Mouse (Mus musculus) embryonic fibroblast, embryonic 13.5 days (primary cell): ENCODE measurements around the gene Nrg4. TPM values are rescaled to one million over a fixed set of nuclear protein-coding genes. Genes with fewer than 3 reads are reported as not detected.
A peak's percentile ranks its signal among the peaks of the same experiment; 100 is the strongest.

Experiments
- H3K27ac ChIP-seq: 2 replicates; pipeline ENCODE4 v1.5.1; 2012; ENCODE audit warnings: low read length, control low read depth, inconsistent platforms; ENCODE audit not compliant: insufficient read depth
- H3K4me1 ChIP-seq: 2 replicates; pipeline ENCODE4 v1.6.1; 2011; ENCODE audit warnings: low read length; ENCODE audit not compliant: control insufficient read depth, insufficient read depth
- H3K4me3 ChIP-seq: 2 replicates; pipeline ENCODE4 v1.5.1; 2011; ENCODE audit warnings: mild to moderate bottlenecking, control low read depth, low read length; ENCODE audit not compliant: insufficient read depth
- CTCF ChIP-seq: IDR thresholded peaks from 2 replicates; pipeline ENCODE4 v1.5.1; 2011; ENCODE audit warnings: mild to moderate bottlenecking, control low read depth, low read length, moderate library complexity, borderline replicate concordance; ENCODE audit not compliant: insufficient read depth
- POLR2A ChIP-seq: IDR thresholded peaks from 2 replicates; pipeline ENCODE4 v1.6.1; 2011; ENCODE audit warnings: low read depth, mild to moderate bottlenecking, control low read depth, low read length, moderate library complexity
- polyA plus RNA-seq: library from polyadenylated mRNA; stranded (reverse); fragments of >200 nt; gene quantifications from 2 replicates; pipeline ENCODE4 v1.2.4, GENCODE M21; 2011; ENCODE audit warnings: low read depth; ENCODE audit not compliant: missing spikeins, insufficient read length

Nrg4 gene
- polyA plus RNA-seq, 1 experiment: not detected

DNA sequence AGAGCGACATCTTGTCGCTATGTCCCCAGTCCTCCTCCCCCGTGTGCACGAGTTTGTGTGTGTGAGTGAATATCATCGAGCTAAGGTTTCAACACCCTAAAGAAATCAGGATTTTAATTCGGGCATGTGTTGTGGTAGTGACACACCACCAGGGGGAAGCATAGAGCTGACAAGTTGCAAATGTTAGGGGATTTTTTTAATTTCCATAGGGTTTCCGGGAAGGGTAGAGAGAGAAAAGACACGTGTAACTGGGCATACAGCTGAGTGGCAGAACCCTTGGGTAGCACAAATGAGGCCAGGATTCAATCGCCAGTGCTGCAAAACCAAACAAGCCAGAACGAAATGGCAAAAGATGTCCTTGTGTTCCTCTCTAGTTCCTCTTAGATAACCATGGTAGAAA, 2.1 kb downstream of the Nrg4 start:
- Histone ChIP-seq H3K4me3 (no peak overlapping the region), H3K4me1 (no peaks in the 10 kb centered on the region; the same call in 1 of the 2 replicates), H3K27ac (no peak overlapping the region)
- TF ChIP-seq CTCF (no peak), POLR2A (no peak)

DNA sequence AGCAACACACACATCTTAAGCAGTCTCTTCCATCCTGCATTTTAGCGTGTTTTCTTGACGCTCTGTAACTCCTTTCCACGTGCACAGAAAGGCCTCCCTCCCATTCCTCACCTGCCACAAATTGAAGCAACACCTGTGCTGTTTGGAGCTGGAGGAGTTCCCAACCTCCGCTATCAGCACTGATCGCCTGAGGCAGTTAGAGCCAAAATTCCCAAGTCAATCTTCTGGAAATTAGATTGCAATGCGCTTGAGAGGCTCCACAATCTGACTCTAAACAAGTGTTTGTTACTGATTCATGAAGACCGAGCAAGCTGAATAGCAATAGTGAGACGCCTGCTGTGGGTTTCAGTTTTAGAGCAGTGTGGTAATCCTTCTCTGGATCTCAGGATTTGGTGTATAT, 2.6 kb downstream of the Nrg4 start:
- Histone ChIP-seq H3K4me1 (no peaks in the 10 kb centered on the region; the same call in 1 of the 2 replicates), H3K4me3 (no peak overlapping the region), H3K27ac (no peak overlapping the region)
- no peak for TF ChIP-seq CTCF
- TF ChIP-seq POLR2A: no peak

DNA sequence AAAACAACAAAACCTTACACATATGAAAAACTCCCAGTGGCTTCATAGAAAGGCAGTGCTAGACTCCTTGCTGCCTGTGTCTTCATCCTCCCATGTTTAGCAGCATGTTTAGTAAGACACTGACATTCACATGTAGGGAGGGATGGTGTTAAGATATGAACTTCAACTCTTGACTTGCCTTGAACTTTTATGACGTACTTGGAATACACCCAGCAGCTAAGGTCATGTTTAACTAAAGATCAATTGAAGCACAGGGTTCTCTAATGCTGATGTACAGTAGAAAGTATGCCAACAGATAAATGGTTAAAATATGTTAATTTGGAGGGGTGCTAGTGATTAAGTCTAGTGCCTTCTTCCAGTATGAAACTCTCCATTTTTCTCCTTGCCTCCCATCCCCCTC, 4.0 kb downstream of the Nrg4 start:
- no peaks in the 10 kb centered on the region; the same call in 1 of the 2 replicates for H3K4me1 ChIP-seq
- H3K4me3 ChIP-seq: no peak overlapping the region
- H3K27ac ChIP-seq: no peak overlapping the region
- TF ChIP-seq CTCF (no peak), POLR2A (no peak)

DNA sequence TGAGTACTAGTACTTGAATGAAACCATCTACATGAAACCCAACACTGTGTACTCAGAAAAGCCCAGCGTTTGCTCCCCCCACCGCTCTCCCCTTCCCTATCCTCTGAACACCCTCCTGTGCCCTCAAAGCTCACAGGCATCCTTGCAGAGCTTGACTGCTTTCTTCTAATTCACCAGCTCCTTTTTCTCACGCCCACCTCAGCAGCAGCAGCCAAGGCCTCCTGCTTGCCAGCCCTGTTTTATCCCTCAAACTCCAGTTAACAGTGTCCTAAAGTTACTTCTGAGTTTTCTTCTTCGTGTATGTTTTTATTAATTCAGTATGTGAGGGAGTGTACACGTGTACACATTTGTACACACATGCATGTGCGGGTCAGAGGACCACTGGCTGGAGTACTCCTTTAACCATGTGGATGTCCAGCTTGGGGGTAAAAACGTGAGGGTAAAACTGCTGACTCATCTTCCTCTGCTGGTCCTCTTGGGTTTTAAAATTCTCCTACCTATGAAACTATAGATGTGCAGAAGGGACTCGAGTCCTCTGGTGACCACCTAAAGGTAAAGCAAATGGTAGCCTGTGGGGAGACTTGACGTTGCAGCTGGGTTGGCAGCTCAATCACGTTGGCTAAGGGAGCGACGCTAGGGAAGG, 12.9 kb downstream of the Nrg4 start:
- Histone ChIP-seq H3K4me3 (no peak overlapping the region), H3K4me1 (no peaks in the 10 kb centered on the region), H3K27ac (no peak overlapping the region)
- no peak for TF ChIP-seq CTCF
- no peak for TF ChIP-seq POLR2A

DNA sequence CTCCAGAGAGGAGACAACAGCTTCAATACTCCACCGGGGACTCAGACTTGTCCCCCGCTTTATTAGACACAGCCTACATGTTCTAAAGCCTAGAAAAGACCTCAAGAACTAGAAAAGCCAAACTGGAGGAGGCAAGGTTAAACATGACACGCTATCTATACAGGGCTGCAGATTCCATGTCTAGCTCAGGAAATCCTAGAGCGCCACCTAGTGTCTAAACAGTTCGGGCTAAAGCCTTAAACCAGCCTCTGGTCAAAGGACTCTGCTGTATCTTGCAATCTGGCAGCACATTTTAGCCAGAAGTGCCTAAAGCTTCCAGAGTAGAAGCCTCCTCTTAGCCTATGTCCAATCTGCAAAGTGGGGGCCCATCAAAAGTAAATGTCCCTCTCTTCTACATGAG, 15.1 kb downstream of the Nrg4 start:
- Histone ChIP-seq H3K4me3 (no peak overlapping the region), H3K27ac (no peak overlapping the region), H3K4me1 (no peaks in the 10 kb centered on the region)
- TF ChIP-seq CTCF (peak; percentile 44), POLR2A (no peak)

DNA sequence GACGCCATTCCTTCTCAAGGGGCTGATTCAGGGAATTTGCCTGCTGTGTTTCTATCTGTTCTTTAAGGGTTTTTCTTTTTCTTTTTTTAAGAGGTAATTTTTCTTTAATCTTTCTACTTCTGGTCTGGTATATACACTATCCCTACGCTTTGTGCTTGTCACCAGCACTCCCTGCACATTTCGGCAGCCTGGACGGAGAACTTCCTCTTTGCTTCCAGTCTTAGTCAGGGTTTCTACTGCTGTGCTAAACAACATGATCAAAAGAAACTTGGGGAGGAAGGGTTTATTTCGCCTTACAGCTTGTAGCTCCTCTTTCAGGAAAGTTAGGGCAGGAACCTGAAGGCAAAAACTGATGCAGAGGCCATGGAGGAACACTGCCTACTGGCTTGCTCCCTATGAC, 18.2 kb downstream of the Nrg4 start:
- TF ChIP-seq CTCF (no peak), POLR2A (no peak)

DNA sequence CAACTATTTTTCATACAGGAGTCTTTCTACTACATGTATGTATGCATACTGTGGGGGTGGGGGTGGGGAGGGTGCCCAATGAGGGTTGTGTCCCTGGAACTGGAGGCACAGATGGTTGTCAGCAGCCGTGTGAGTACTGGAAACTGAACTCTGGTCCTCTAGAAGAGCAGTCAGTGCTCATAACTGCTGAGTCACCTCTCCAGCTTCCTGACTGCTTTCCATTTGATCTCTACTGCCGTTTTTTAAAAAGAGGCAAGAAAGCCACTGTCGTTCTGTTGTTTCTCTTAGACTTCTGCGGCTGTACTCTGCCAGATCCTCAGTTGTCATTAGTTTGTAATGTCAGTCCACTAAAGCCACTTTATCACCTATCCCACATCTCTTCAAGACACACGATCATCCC, 19.1 kb downstream of the Nrg4 start:
- no peak overlapping the region for H3K27ac ChIP-seq
- TF ChIP-seq POLR2A (no peak), CTCF (no peak)
- H3K4me1 ChIP-seq: no peaks in the 10 kb centered on the region
- no peak overlapping the region for H3K4me3 ChIP-seq

More for the DNA sequence above, 18.2 kb downstream of the Nrg4 start:
- H3K4me1 ChIP-seq: no peaks in the 10 kb centered on the region
- no peak overlapping the region for H3K27ac ChIP-seq
- no peak overlapping the region for H3K4me3 ChIP-seq

DNA sequence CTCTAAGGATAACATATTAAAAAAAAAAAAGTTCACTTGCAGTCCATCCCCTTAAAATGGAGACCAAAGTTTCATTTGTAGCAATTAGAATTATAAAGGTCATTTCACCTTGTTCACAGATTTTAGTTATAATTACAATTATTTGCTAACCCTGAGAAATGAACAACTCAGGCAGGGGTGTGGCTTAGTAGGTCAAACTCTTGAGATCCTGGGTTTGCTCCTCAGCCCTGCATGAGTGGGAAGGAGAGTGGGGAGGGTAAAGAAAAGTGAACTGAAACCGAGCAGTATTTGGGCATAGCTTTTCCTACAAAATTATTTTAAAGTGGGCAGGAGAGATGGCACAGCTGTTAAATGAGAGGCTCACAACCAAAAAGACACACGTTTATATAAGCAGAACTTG, 19.6 kb downstream of the Nrg4 start:
- Histone ChIP-seq H3K27ac (no peak overlapping the region), H3K4me3 (no peak overlapping the region), H3K4me1 (no peaks in the 10 kb centered on the region)
- no peak for TF ChIP-seq POLR2A
- TF ChIP-seq CTCF: no peak

DNA sequence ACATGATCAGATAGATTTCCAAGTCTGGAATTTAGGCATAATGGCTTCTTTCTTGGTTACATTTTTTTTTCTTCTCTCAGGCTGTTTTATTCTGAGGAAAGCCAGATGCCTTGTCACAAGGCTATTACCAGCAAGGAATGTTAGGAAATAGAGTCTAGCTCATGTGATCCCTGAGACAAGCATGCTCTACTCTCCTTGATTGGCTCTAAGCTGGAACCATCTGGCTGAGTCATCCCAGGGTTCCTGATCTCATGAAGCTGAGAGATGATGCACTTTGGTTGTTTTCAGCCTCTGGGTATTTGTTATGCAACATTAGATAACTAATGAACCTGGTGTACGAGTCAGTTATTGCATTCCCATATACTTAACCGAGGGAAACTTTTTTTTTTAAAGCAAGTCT, 30.4 kb downstream of the Nrg4 start:
- TF ChIP-seq POLR2A (no peak), CTCF (no peak)
- Histone ChIP-seq H3K4me3 (no peak overlapping the region), H3K4me1 (no peaks in the 10 kb centered on the region), H3K27ac (no peak overlapping the region)

DNA sequence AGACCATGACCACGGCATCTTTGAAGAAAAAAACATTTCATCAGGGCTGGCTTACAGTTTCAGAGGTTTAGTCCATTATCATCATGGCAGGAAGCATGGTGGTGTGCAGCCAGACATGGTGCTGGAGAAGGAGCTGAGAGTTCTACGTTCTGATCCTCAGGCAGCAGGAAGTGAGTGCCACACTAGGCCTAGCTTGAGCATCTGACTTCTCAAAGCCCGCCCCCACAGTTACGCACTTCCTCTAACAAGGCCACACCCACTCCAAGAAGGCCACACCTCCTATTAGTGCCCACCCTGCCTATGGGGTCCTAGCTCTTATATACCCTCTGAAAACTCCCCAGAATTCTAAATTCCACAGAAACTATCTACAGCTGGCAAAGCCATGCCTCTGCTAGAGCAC, 34.7 kb downstream of the Nrg4 start:
- Histone ChIP-seq H3K4me1 (no peaks in the 10 kb centered on the region), H3K27ac (no peak overlapping the region), H3K4me3 (no peak overlapping the region)
- TF ChIP-seq CTCF (no peak), POLR2A (no peak)

DNA sequence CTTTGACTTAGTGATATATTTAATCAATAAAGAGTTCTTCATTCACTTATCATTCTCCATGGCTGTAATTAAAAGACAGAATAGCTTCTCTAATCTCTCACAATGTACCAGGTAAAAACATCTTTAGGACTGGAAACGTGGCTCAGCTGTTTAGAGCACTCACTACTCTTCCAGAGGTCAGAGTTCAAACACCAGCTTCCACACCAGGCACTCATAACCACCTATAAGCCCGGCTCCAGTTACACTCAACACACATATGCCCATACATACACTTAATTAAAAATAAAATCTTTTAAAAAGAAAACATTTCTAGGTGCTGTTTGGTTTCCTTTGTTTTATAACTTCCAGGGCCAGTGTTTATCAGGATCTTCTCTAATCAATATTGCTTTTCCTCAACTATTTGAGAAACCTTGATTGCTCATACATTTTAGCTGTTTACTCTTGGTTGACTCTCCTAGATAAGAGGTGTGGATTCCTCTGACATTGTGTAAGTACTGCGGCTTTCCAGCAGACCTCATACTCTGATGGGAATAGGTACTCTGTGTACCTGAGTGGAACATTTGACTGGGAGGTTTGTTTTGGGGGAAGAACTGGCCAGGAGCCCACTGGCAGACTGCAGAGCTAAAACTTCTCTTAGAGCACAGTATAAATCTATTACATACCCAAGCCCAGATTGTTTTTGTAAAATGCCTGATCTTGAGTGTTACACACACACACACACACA, 37.0 kb downstream of the Nrg4 start:
- no peaks in the 10 kb centered on the region for H3K4me1 ChIP-seq
- no peak overlapping the region for H3K27ac ChIP-seq
- no peak for TF ChIP-seq POLR2A
- TF ChIP-seq CTCF: no peak
- no peak overlapping the region for H3K4me3 ChIP-seq
